Mouse (Mus musculus): Measurements from ENCODE around the gene Gm27021. TPM values are rescaled to one million over a fixed set of nuclear protein-coding genes. Genes with fewer than 3 reads are reported as not detected.

Gene Gm27021
- polyA plus RNA-seq, 1 experiment from 2014 or later, result 2.4 TPM

- Histone ChIP-seq H3K27me3 (ENCODE audit: control insufficient read depth, insufficient read depth, low read length) (no peaks in the 10 kb centered on the region), H3K27ac (ENCODE audit: low read length) (no peak overlapping the region)
Measured at GRCm38 (mm10) chr8:120561539-120562435, 106.1 kb downstream of the Gm27021 start.

GRCm38 (mm10) chr8:120560535-120560934 lies 107.3 kb downstream of the Gm27021 start:
- Histone ChIP-seq H3K4me3 (ENCODE audit: low read depth, low read length) (no peak overlapping the region), H3K27ac (ENCODE audit: low read length) (no peak overlapping the region), H3K27me3 (ENCODE audit: control insufficient read depth, insufficient read depth, low read length) (no peaks in the 10 kb centered on the region), H3K9ac (replicated peaks; ENCODE audit: low read depth, low read length) (no peak overlapping the region), H3K4me2 (replicated peaks; ENCODE audit: low read depth, low read length) (no peak overlapping the region), H3K4me1 (ENCODE audit: control insufficient read depth, insufficient read depth, low read length) (peaks cover 43% of the 10 kb centered on the region), H3K36me3 (ENCODE audit: control insufficient read depth, insufficient read depth, low read length) (no peaks in the 10 kb centered on the region; the same call in 1 of the 2 replicates), H3K9me3 (ENCODE audit: control insufficient read depth, low read depth, low read length) (no peaks in the 10 kb centered on the region)
- no peak for ATAC-seq (ENCODE audit: insufficient number of reproducible peaks, insufficient read depth, low FRiP score, low read depth)
- 85% methylated on average over 5 of the region's 5 CpGs for WGBS

More at GRCm38 (mm10) chr8:120561539-120562435, 106.1 kb downstream of the Gm27021 start:
- Histone ChIP-seq H3K9me3 (ENCODE audit: control insufficient read depth, low read depth, low read length) (no peaks in the 10 kb centered on the region), H3K4me3 (ENCODE audit: low read depth, low read length) (no peak overlapping the region), H3K4me2 (replicated peaks; ENCODE audit: low read depth, low read length) (no peak overlapping the region), H3K9ac (replicated peaks; ENCODE audit: low read depth, low read length) (no peak overlapping the region), H3K36me3 (ENCODE audit: control insufficient read depth, insufficient read depth, low read length) (peaks cover 6% of the 10 kb centered on the region), H3K4me1 (ENCODE audit: control insufficient read depth, insufficient read depth, low read length) (peaks cover 35% of the 10 kb centered on the region)
- ATAC-seq (ENCODE audit: insufficient number of reproducible peaks, insufficient read depth, low FRiP score, low read depth), result no peak
- WGBS, result 84% methylated on average over 22 of the region's 22 CpGs

- Histone ChIP-seq H3K4me1 (ENCODE audit: control insufficient read depth, insufficient read depth, low read length) (peaks cover 36% of the 10 kb centered on the region), H3K4me3 (ENCODE audit: low read depth, low read length) (no peak overlapping the region), H3K4me2 (replicated peaks; ENCODE audit: low read depth, low read length) (no peak overlapping the region), H3K9me3 (ENCODE audit: control insufficient read depth, low read depth, low read length) (no peaks in the 10 kb centered on the region), H3K27ac (ENCODE audit: low read length) (no peak overlapping the region), H3K27me3 (ENCODE audit: control insufficient read depth, insufficient read depth, low read length) (no peaks in the 10 kb centered on the region), H3K36me3 (ENCODE audit: control insufficient read depth, insufficient read depth, low read length) (peaks cover 4% of the 10 kb centered on the region; the same call in 1 of the 2 replicates), H3K9ac (replicated peaks; ENCODE audit: low read depth, low read length) (no peak overlapping the region)
- WGBS, result 53% methylated on average over 11 of the region's 11 CpGs
- ATAC-seq (ENCODE audit: insufficient number of reproducible peaks, insufficient read depth, low FRiP score, low read depth), result no peak
Measured at GRCm38 (mm10) chr8:120559654-120560053, 108.2 kb downstream of the Gm27021 start.

Other genes with a start within 250 kb of the Gm27021 start
- 112 and 118 TPM in 2 replicates for gene Gins2, start 78.8 kb downstream of the Gm27021 start, polyA plus RNA-seq (2014; fragmentation: Nextera tagmentation; extraction: Ambion mirVana)
- 3.6 and 5.0 TPM in 2 replicates for gene 1190005I06Rik, start 20.4 kb downstream of the Gm27021 start, polyA plus RNA-seq (2014; fragmentation: Nextera tagmentation; extraction: Ambion mirVana)
- 1,095 and 1,156 TPM in 2 replicates for gene Cox4i1, start 143 bp upstream of the Gm27021 start, polyA plus RNA-seq (2014; fragmentation: Nextera tagmentation; extraction: Ambion mirVana)
- gene Emc8, start 494 bp upstream of the Gm27021 start, polyA plus RNA-seq (2014; fragmentation: Nextera tagmentation; extraction: Ambion mirVana), result 244 and 254 TPM in 2 replicates
- 12.7 and 15.3 TPM in 2 replicates for gene Irf8, start 68.3 kb upstream of the Gm27021 start, polyA plus RNA-seq (2014; fragmentation: Nextera tagmentation; extraction: Ambion mirVana)